Mouse (Mus musculus) large intestine, adult 2 months (tissue): ENCODE measurements around the gene Gtf2i. TPM values are rescaled to one million over a fixed set of nuclear protein-coding genes. Genes with fewer than 3 reads are reported as not detected.
"Not testable (repeated sequence)": the region's sequence is repeated elsewhere in the genome, so short reads cannot be mapped to it uniquely, and the experiment has no call there.

ENCODE experiments used
- DNase-seq: peaks from one replicate; pipeline ENCODE4 v3.0.0-alpha.2; 2012; ENCODE audit warnings: low read depth, low spot score
- WGBS: fragments of 180-500 bp; shearing (Covaris S2); methylation state at CpG from one replicate; pipeline ENCODE4 v1.1.7; 2018; 5-methylcytosine and 5-hydroxymethylcytosine counted together
- polyA plus RNA-seq: library from polyadenylated mRNA; depleted of rRNA; stranded (reverse); fragments of >200 nt; gene quantifications from 2 replicates; pipeline ENCODE4 v1.2.3, GENCODE M21; 2012; rRNA removed

Gene Gtf2i
- polyA plus RNA-seq = 29.3 and 30.0 TPM in 2 replicates

DNA sequence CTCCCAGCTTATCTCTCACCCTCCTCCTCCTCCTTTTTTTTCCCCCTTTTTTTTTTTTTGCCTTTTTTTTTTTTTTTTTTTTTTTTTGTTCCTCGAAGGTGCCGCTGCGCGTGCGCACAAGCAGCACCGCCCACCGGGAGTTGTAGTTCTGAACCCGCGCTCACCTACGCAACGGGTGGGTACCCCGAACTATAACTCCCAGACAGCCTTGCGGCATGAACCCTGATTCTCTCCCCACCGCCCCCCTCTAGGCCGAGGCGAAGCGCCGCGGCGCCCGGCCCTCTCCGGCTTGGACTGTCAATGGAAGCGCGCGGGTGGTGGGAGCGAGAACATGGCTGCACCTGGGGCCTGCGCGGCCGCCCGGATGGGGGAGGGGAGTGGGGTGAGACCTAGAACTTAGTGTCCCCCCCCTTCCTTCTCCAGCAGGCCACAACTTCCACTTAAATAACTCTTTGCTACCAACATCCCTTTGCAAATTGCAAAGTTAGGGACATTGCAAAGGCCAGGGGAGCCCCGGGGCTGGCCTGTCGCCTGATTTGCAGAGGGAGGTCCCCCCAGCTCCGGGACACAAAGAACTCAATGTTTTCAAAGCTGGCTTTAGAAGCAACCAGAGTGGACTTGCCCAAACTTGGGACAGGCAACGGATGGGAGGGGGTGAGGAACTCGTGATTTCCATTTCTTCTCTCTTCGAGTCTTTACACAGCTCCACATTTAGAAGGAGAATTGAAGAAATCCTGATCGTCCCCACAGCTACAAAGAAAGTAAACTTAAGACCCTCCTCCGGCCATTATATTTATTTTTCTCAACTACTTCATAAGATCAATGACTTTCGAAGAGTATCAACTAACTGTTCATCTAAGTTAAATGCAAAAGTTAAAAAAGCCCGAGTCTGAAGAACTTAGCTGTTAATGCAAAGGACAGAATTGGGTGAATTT lies at the start of gene Gtf2i:
Gtf2i (minus strand) TSS at position 73 of the 935 bp plus-strand sequence.
- DNase-seq = peak; percentile 84
- WGBS = 1% methylated on average over 40 of the region's 40 CpGs

DNA sequence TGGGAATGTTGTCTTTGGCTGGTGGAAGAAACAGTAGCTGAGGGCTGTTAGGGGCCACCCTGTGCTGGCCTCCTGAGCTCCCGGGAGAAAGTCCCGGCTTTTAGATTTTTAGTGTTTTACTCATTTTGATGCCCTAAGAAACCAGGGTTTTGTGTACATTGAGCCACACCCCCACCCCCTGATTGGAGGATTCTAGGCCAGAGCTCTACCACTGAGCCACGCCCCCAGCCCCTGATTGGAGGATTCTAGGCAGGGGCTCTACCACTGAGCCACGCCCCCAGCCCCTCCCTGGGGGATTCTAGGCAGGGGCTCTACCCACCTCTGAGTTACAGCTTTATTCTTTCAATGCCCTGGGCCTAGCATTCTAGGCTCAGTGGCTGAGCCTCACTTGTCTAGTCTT lies 44.5 kb upstream of the Gtf2i start:
- DNase-seq = no peak
- WGBS = 88% methylated on average over 4 of the region's 4 CpGs

- not testable (repeated sequence) for DNase-seq
- WGBS = 89% methylated on average over 4 of the region's 4 CpGs
Measured at GRCm38 (mm10) chr5:134355372-134355771, 40.8 kb upstream of the Gtf2i start.

DNA sequence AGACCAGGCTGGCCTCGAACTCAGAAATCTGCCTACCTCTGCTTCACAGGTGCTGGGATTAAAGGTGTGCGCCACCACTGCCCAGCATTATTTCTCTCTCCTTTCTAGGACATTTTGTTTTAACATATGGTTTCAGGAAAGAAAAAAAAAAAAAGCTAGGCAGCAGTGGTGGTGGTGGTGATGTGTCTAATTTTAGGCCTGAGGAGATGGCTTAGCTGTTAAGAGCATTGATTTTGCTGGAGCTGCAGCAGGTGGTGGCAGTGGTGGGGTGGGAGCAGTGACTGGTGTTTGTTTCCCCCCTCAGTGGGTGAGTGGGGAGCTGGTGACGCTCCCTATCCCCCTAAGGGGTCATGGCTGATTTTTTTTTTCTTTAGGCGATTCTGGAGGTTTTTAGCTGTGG lies 38.6 kb upstream of the Gtf2i start:
- no peak for DNase-seq
- WGBS = 58% methylated on average over 4 of the region's 4 CpGs

- WGBS = 46% methylated on average over 3 of the region's 3 CpGs
- DNase-seq = no peak
Measured at GRCm38 (mm10) chr5:134352527-134353001, 38.0 kb upstream of the Gtf2i start.

- 8% methylated on average over 10 of the region's 10 CpGs for WGBS
- DNase-seq = peak; percentile 83
Measured at GRCm38 (mm10) chr5:134350660-134351059, 36.1 kb upstream of the Gtf2i start.

DNA sequence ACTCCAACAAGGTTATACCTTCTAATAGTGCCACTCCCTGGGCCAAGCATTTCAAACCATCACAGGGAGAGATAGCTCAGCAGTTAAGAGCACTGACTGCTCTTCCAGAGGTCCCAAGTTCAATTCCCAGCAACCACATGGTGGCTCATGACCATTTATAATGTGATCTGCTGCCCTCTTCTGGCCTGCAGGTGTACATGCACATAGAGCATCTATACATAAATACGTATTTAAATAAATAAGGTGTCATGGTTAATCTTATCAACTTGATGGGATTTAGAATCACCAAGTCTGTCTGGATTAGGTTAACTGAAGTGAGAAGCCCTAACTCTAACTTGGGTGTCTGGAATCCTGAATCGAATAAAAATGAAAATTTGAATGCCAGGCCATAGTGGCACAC lies 32.5 kb upstream of the Gtf2i start:
- 80% methylated on average over 2 of the region's 2 CpGs for WGBS
- no peak for DNase-seq

- WGBS = 76% methylated on average over 9 of the region's 9 CpGs
- no peak for DNase-seq
Measured at GRCm38 (mm10) chr5:134345449-134345848, 30.9 kb upstream of the Gtf2i start.

- WGBS = 80% methylated on average over 8 of the region's 8 CpGs
- no peak for DNase-seq
Measured at GRCm38 (mm10) chr5:134344076-134344475, 29.5 kb upstream of the Gtf2i start.

- 97% methylated on average over 3 of the region's 4 CpGs for WGBS
Measured at GRCm38 (mm10) chr5:134343530-134343929, 29.0 kb upstream of the Gtf2i start.

DNA sequence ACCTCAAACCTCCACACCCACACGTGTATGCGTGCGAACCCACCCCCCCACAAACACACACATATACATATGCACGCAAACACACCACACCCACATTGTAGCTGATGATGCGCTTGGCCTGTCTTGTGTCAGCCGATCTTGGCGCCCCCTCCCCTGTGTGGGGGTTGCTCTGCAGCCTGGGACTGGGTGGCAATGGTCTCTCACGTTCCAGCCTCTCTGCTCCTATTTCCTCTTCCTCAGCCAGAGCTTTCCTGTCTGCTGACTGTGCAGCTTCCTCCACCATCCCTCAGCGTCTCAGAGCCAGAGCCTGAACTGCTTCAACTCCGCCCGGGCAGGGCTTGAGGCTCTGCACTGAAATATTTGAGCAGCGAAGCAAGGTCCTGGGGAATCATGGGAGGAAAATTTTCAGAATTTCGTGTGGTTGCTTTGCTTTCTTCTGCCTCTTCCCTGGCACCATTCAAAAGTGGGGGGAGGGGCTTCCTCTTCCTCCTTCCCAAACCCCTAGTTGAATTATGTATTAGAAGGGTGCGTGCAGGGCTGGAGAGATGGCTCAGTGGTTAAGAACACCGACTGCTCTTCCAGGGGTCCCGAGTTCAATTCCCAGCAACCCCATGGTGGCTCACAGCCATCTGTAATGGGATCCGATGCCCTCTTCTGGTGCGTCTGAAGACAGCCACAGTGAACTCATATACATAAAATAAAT lies 28.1 kb upstream of the Gtf2i start:
- DNase-seq = no peak
- WGBS = 63% methylated on average over 18 of the region's 18 CpGs

More at GRCm38 (mm10) chr5:134343530-134343929, 29.0 kb upstream of the Gtf2i start:
- DNase-seq = not testable (repeated sequence)

DNA sequence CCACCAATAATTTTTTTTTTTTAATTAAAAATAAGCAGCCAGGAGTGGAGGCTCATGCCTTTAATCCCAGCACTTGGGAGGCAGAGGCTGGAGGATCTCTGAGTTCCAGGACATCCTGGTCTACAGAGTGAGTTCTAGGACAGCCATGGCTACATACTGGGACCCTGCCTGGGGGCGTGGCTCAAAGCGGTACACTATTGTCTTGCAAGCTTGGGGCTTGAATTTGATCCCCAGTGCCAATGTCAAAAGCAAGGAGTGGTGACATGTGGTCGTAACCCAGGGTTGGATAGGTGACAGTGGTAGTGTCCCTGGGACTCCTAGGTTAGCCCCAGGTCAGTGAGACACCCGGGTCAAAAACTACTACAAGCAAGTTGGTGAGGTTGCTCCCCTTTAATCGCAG lies 27.2 kb upstream of the Gtf2i start:
- 84% methylated on average over 5 of the region's 5 CpGs for WGBS
- no peak for DNase-seq

DNA sequence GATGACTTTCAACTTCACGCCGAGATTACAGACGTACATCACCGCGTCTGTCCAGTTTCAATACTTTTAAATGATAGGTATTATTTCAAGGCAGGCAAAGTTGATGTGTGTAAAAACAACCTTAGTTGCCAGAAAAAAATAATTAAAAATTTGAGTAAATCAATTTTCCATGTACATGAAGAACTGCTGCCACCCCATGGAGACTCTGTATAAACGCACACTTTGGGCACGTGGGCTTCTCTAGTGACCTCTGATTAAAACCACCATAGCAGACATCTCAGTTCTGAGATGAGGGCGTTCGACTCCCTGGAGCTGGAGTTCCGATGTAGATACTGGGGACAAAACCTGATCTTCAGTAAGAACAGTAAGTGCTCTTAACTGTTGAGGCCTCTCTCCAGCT lies 26.8 kb upstream of the Gtf2i start:
- DNase-seq = no peak
- 60% methylated on average over 10 of the region's 10 CpGs for WGBS

DNA sequence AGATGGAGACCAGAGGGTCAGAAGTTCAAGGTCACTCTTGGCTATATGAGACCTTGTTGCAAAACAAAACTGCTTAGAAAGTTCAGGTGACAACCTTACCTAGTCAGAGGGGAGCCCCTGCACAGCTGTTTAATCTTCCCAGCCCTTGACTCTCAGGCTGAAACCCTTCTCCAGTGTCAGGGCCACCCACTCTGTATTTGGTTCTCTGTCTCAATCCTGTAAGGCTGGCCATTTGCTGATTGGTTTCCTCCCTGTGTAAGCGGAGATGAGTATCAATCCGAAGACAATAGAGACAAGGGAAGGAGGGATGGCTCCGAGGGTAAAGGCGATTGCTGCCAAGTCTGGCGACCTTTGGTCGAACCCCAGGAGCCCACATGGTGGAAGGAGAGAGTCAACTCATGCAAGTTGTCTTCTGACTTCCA lies 25.6 kb upstream of the Gtf2i start:
- 36% methylated on average over 6 of the region's 6 CpGs for WGBS
- DNase-seq = no peak

GRCm38 (mm10) chr5:134337012-134337411 lies 22.5 kb upstream of the Gtf2i start:
- WGBS = 83% methylated on average over 2 of the region's 2 CpGs
- not testable (repeated sequence) for DNase-seq

DNA sequence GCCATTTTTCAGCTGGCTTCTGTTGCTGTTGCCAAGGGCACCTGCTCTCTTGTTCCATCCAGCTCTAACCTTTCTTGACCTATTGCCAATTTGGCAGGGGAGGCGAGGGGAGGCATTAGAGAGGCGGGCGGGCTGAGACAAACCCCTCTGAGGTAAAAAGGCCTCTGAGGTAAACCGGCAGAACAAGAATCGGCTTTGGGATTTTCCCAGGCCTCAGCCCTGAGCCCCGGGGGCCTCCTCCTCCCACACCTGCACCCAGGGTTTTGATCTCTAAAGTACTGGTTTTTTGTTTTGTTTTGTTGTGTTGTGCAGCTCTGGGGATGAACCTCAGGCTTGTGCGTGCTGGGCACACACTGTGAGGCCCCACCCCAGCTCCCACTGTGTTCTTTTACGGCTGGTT lies 18.2 kb upstream of the Gtf2i start:
- no peak for DNase-seq
- WGBS = 39% methylated on average over 8 of the region's 8 CpGs

GRCm38 (mm10) chr5:134330082-134330481 lies 15.5 kb upstream of the Gtf2i start:
- DNase-seq = peak; percentile 55
- WGBS = 38% methylated on average over 2 of the region's 2 CpGs

DNA sequence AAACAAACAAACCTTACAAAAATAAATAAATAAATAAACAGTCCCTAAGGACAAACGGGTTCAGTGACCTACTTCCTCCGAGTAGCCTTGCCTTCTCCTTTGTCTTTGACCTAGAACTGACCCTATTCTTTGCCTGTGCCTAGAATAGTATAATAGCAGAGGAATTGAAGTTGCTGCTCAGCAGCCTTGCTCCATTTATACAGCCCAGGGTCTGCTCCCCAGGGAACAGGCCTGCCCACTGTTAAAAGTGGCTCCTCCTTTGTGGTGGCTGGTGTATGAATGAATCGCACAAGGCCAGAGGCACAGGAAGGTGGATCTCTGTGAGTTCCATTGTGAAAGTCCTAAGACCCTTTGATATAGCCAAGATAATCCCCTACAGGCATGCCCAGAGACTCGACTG lies 14.8 kb upstream of the Gtf2i start:
- no peak for DNase-seq
- WGBS = 69% methylated on average over 4 of the region's 4 CpGs

- DNase-seq = no peak
- WGBS = 82% methylated on average over 6 of the region's 6 CpGs
Measured at GRCm38 (mm10) chr5:134328482-134329001, 14.0 kb upstream of the Gtf2i start.

GRCm38 (mm10) chr5:134325856-134326566 lies 11.5 kb upstream of the Gtf2i start:
- DNase-seq = no peak
- 35% methylated on average over 13 of the region's 13 CpGs for WGBS
